Comparison of ENCODE assay signal across 9 mouse cellular contexts in genomic region chr16:23988157-23988465, GRCm38 (mm10). TPM values are rescaled to one million over a fixed set of nuclear protein-coding genes. Genes with fewer than 3 reads are reported as not detected.
A peak's percentile ranks its signal among the peaks of the same experiment; 100 is the strongest.
DNase-seq lines count a peak whose midpoint lies in the region; ATAC-seq and TF ChIP-seq lines count a peak whose summit lies in the region.
"Had no signal": no experiment of that assay in that cellular context is flagged by ENCODE, and none has a peak within 500 bp of the region (broad histone marks: within the 10 kb centered on the region; RNA-seq: fewer than 3 reads in every experiment).

No protein-coding gene starts in this region.

- no peaks in the 10 kb centered on the region for H3K36me3 ChIP-seq in heart, embryonic 11.5 days (ENCODE audit: control insufficient read depth, insufficient read depth, low read length)
- no peaks in the 10 kb centered on the region for H3K36me3 ChIP-seq in C2C12 (ENCODE audit: control insufficient read depth, insufficient read depth)
- H3K36me3 ChIP-seq in forebrain, embryonic 13.5 days (ENCODE audit: poor library complexity, severe bottlenecking): no peaks in the 10 kb centered on the region
- no peaks in the 10 kb centered on the region for H3K36me3 ChIP-seq in liver, embryonic 13.5 days

- peak overlapping the region; percentile 79 for H3K9ac ChIP-seq in heart, embryonic 11.5 days (ENCODE audit: low read depth, low read length)
- peak overlapping the region; percentile 91 for H3K9ac ChIP-seq in forebrain, embryonic 13.5 days
- H3K9ac ChIP-seq in liver, embryonic 13.5 days: peak overlapping the region; percentile 85

- peak overlapping the region; percentile 68 for H3ac ChIP-seq in C2C12 (ENCODE audit: control insufficient read depth, insufficient read length, low read depth)

- no peaks in the 10 kb centered on the region for H3K27me3 ChIP-seq in heart, embryonic 11.5 days (ENCODE audit: control insufficient read depth, insufficient read depth, low read length)
- no peaks in the 10 kb centered on the region for H3K27me3 ChIP-seq in C2C12 (ENCODE audit: control insufficient read depth, insufficient read depth, insufficient read length)
- peaks cover 28% of the 10 kb centered on the region for H3K27me3 ChIP-seq in forebrain, embryonic 13.5 days
- peaks cover 94% of the 10 kb centered on the region for H3K27me3 ChIP-seq in liver, embryonic 13.5 days

- DNase-seq in heart, postnatal 14 days: no peak
- DNase-seq in liver, embryonic 13.5 days: no peak
- no peak for DNase-seq in adrenal gland, adult 18-20 months (ENCODE audit: low spot score in 2 of 2)
- no peak for DNase-seq in spleen, postnatal 14 days (ENCODE audit: low spot score in 2 of 2)
- DNase-seq in cerebellum, adult 11-12 months: no peak

- no peaks in the 10 kb centered on the region for H3K9me3 ChIP-seq in heart, embryonic 11.5 days (replicated peaks; ENCODE audit: control insufficient read depth, low read length)
- H3K9me3 ChIP-seq in forebrain, embryonic 13.5 days (replicated peaks): no peaks in the 10 kb centered on the region
- H3K9me3 ChIP-seq in liver, embryonic 13.5 days (replicated peaks): no peaks in the 10 kb centered on the region

- peaks cover 13% of the 10 kb centered on the region for H3K79me3 ChIP-seq in C2C12 (ENCODE audit: low read depth)

- H3K79me2 ChIP-seq in C2C12 (ENCODE audit: control insufficient read depth, insufficient read depth): peaks cover 49% of the 10 kb centered on the region

- peak overlapping the region; percentile 98 for H3K27ac ChIP-seq in heart, embryonic 11.5 days (ENCODE audit: low read depth, low read length)
- H3K27ac ChIP-seq in forebrain, embryonic 13.5 days: peak overlapping the region; percentile 98
- peak overlapping the region; percentile 92 for H3K27ac ChIP-seq in liver, embryonic 13.5 days

- ATAC-seq in heart, embryonic 11.5 days (replicated peaks; ENCODE audit: insufficient number of reproducible peaks, low FRiP score, low TSS enrichment): no peak
- no peak for ATAC-seq in forebrain, embryonic 13.5 days
- ATAC-seq in liver, embryonic 13.5 days (ENCODE audit: low read depth): no peak

- WGBS in heart, embryonic 11.5 days (ENCODE audit: insufficient replicate concordance): 0% methylated on average over 11 of the region's 13 CpGs
- WGBS in forebrain, embryonic 13.5 days: 0% methylated on average over 12 of the region's 13 CpGs
- WGBS in liver, embryonic 13.5 days (ENCODE audit: insufficient replicate concordance): 1% methylated on average over 13 of the region's 13 CpGs

- TF ChIP-seq CTCF in C2C12 (IDR thresholded peaks at IDR 0.05; ENCODE audit: control insufficient read depth, insufficient read depth, insufficient read length): no peak

- H3K4me1 ChIP-seq in heart, embryonic 11.5 days (ENCODE audit: control insufficient read depth, insufficient read depth, low read length): peaks cover 17% of the 10 kb centered on the region; the same call in 1 of the 2 replicates
- peaks cover 54% of the 10 kb centered on the region for H3K4me1 ChIP-seq in forebrain, embryonic 13.5 days
- peaks cover 50% of the 10 kb centered on the region for H3K4me1 ChIP-seq in liver, embryonic 13.5 days (replicated peaks)

- peak overlapping the region; percentile 71 for H3K4me2 ChIP-seq in heart, embryonic 11.5 days
- peak overlapping the region; percentile 88 for H3K4me2 ChIP-seq in forebrain, embryonic 13.5 days
- peak overlapping the region; percentile 96 for H3K4me2 ChIP-seq in liver, embryonic 13.5 days

- H3K4me3 ChIP-seq in heart, embryonic 11.5 days (ENCODE audit: low read depth, low read length): peak overlapping the region; percentile 80
- H3K4me3 ChIP-seq in C2C12 (ENCODE audit: insufficient read depth, poor library complexity, severe bottlenecking): peak overlapping the region; percentile 63
- peak overlapping the region; percentile 74 for H3K4me3 ChIP-seq in forebrain, embryonic 13.5 days
- peak overlapping the region; percentile 73 for H3K4me3 ChIP-seq in liver, embryonic 13.5 days (replicated peaks)

- intact Hi-C loops in heart, postnatal 14 days (cut with DNase I): loop anchor here (1.0 to 10.0 kb wide), 7 partner anchors 294 to 1071 kb away; partner anchors contain the start of gene Lpp

TF ChIP-seq in C2C12, 6 proteins besides CTCF, POLR2A, EP300 and RAD21:
- no peak for TF ChIP-seq USF1 (IDR thresholded peaks at IDR 0.05; ENCODE audit: low read depth)
- no peak for TF ChIP-seq CEBPB (IDR thresholded peaks at IDR 0.05; ENCODE audit: low read depth)
- TF ChIP-seq MYOD1 (IDR thresholded peaks at IDR 0.05; ENCODE audit: control insufficient read depth, insufficient read length, low read depth): no peak
- TF ChIP-seq MYOG (IDR thresholded peaks at IDR 0.05; ENCODE audit: control insufficient read depth, extremely low read depth, insufficient read length): no peak
- TF ChIP-seq FOSL1 (IDR thresholded peaks at IDR 0.05; ENCODE audit: insufficient read depth, low read length, poor library complexity, severe bottlenecking): no peak
- no peak for TF ChIP-seq MAX (IDR thresholded peaks at IDR 0.05)

RNA-seq across cellular contexts. Expression of gene Gm37419, which starts 0.2 kb away (rescaled TPM):
- polyA plus RNA-seq in heart, embryonic 11.5 days (2014; fragmentation: Nextera tagmentation; extraction: Ambion mirVana): not detected in 2 replicates
- not detected for total RNA-seq in heart, postnatal 14 days (2021)
- not detected for polyA plus RNA-seq in C2C12 (2012; fragmentation: generic; extraction: Trizol)
- not detected in 2 replicates for polyA plus RNA-seq in forebrain, embryonic 13.5 days (2015; fragmentation: Nextera tagmentation; extraction: Ambion mirVana)
- polyA plus RNA-seq in liver, embryonic 13.5 days (2015; fragmentation: Nextera tagmentation; extraction: Ambion mirVana): not detected in 2 replicates
- not detected for total RNA-seq in adrenal gland, adult 18-20 months (2021)
- total RNA-seq: layer of hippocampus, adult 8-10 months had no signal

RNA-seq across cellular contexts. Expression of gene Bcl6, which starts 0.5 kb away (rescaled TPM):
- 0.27 and 0.40 TPM in 2 replicates for polyA plus RNA-seq in heart, embryonic 11.5 days (2014; fragmentation: Nextera tagmentation; extraction: Ambion mirVana)
- total RNA-seq in heart, postnatal 14 days (2021): 10 to 100 TPM; 14.9 to 17.4 TPM
- polyA plus RNA-seq in C2C12 (2012; fragmentation: generic; extraction: Trizol): 6.2 TPM
- polyA plus RNA-seq in forebrain, embryonic 13.5 days (2015; fragmentation: Nextera tagmentation; extraction: Ambion mirVana): 0.81 and 0.84 TPM in 2 replicates
- polyA plus RNA-seq in liver, embryonic 13.5 days (2015; fragmentation: Nextera tagmentation; extraction: Ambion mirVana): 0.21 and 0.24 TPM in 2 replicates
- 10 to 100 TPM; 43.5 to 54.8 TPM for total RNA-seq in adrenal gland, adult 18-20 months (2021)

RNA-seq across cellular contexts. Expression of gene Rtp2, which starts 55.9 kb away (rescaled TPM):
- not detected in 2 replicates for polyA plus RNA-seq in heart, embryonic 11.5 days (2014; fragmentation: Nextera tagmentation; extraction: Ambion mirVana)
- total RNA-seq in heart, postnatal 14 days (2021): not detected
- not detected for polyA plus RNA-seq in C2C12 (2012; fragmentation: generic; extraction: Trizol)
- polyA plus RNA-seq in forebrain, embryonic 13.5 days (2015; fragmentation: Nextera tagmentation; extraction: Ambion mirVana): not detected in 2 replicates
- not detected in 2 replicates for polyA plus RNA-seq in liver, embryonic 13.5 days (2015; fragmentation: Nextera tagmentation; extraction: Ambion mirVana)
- not detected for total RNA-seq in adrenal gland, adult 18-20 months (2021)
